Mouse (Mus musculus) monocyte, adult 2 months (primary cell): ENCODE measurements around the gene Cmtr1.

Experiments used
- DNase-seq, 2 experiments: peaks; one replicate each; pipeline ENCODE4 v3.0.0; 2022; ENCODE audit warnings: low spot score in 2 of 2, low read depth in 1 of 2

Cmtr1 gene

GRCm38 (mm10) chr17:29730510-29731265 is 70.3 kb downstream of the Cmtr1 start:
- DNase-seq = no peak

- no peak for DNase-seq
Measured at GRCm38 (mm10) chr17:29731266-29731952, 71.0 kb downstream of the Cmtr1 start.

GRCm38 (mm10) chr17:29731953-29732325 is 71.5 kb downstream of the Cmtr1 start:
- no peak for DNase-seq

GRCm38 (mm10) chr17:29732522-29732921 is 72.1 kb downstream of the Cmtr1 start:
- DNase-seq = no peak

- DNase-seq = no peak
Measured at GRCm38 (mm10) chr17:29736448-29737014, 76.1 kb downstream of the Cmtr1 start.

GRCm38 (mm10) chr17:29737849-29738804 is 77.7 kb downstream of the Cmtr1 start:
- no peak for DNase-seq

DNA sequence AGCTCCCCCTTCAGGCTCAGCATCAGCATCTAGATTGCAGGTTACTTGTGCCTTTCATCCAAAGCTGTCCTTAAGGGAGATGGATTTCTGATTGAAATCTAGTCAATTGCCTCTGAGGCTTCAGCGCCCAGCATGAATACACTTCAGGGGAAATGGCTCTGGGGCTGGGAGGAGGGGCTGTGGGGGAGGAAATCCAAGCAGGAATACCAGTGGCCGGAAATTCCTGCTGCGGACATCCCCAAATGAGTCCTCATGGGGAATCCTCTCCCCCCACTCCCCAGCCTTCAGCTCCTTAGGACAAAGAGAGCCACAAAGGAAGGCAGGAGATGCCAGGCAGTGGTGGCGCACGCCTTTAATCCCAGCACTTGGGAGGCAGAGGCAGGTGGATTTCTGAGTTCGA is 87.1 kb downstream of the Cmtr1 start:
- no peak for DNase-seq

GRCm38 (mm10) chr17:29754510-29754909 is 94.1 kb downstream of the Cmtr1 start:
- no peak for DNase-seq
